8 mouse cellular contexts compared by ENCODE assay signal in the genomic region with DNA sequence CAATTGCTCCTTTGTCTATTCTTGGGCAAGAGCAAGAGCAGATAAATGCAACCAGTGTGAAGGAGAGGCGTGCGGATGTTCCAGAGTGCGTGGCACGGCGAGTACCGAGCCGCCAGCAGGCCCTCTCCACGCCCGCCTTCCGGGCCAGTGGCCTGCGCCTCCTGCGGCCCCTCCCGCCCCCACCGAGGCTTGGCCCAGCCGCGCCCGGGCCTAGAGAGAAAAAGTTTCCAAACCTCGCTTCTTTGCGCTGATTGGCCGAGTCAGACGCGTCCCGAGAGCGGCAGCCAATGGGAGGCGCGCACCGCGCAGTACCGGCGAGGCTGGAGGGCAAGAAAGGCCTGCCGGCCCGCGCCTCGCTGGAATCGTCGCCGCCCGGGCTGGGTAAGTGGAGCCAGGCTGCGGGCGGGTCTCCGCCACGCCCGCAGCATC. TPM values are rescaled to one million over a fixed set of nuclear protein-coding genes. Genes with fewer than 3 reads are reported as not detected.
DNase-seq lines count a peak whose midpoint lies in the region; ATAC-seq and TF ChIP-seq lines count a peak whose summit lies in the region.

TSS of gene Nde1 (plus strand) at position 288 of the 429 bp plus-strand sequence.
TSS of gene Marf1 (minus strand) at position 364 of the 429 bp plus-strand sequence.

- peak; percentile 16; the same call in 1 of the 2 replicates for TF ChIP-seq EP300 in CH12.LX (IDR thresholded peaks at IDR 0.05; ENCODE audit: low read length)

- peak within 1 kb of the TSS; percentile 75 for H3K27ac ChIP-seq in CH12.LX (ENCODE audit: insufficient read depth, low read depth)
- peak within 1 kb of the TSS; percentile 97 for H3K27ac ChIP-seq in forebrain, embryonic 10.5 days
- peak within 1 kb of the TSS; percentile 55 to 82 for H3K27ac ChIP-seq in heart, embryonic 14.5 days (replicated peaks in 1 of 2; ENCODE audit: control insufficient read depth in 1 of 2, insufficient read depth in 1 of 2, low read depth in 2 of 2, low read length in 2 of 2)
- H3K27ac ChIP-seq in liver, embryonic 12.5 days, result peak within 1 kb of the TSS; percentile 88
- peak within 1 kb of the TSS; percentile 85 for H3K27ac ChIP-seq in stomach, embryonic 14.5 days (ENCODE audit: low read length)

- H3K4me3 ChIP-seq in CH12.LX (replicated peaks in 1 of 3; ENCODE audit: low read depth in 2 of 3, low read length in 2 of 3, poor library complexity in 1 of 3), result peak within 1 kb of the TSS; percentile 66 to 93 (median 80)
- H3K4me3 ChIP-seq in forebrain, embryonic 10.5 days, result peak within 1 kb of the TSS; percentile 86
- H3K4me3 ChIP-seq in heart, embryonic 14.5 days (ENCODE audit: control insufficient read depth in 1 of 2, insufficient read depth in 1 of 2, low read depth in 1 of 2, low read length in 2 of 2), result peak within 1 kb of the TSS; percentile 61 to 72
- peak within 1 kb of the TSS; percentile 85 for H3K4me3 ChIP-seq in liver, embryonic 12.5 days
- H3K4me3 ChIP-seq in stomach, embryonic 14.5 days (ENCODE audit: low read depth, low read length), result peak within 1 kb of the TSS; percentile 80

- peaks cover 53% of the 10 kb centered on the region for H3K79me2 ChIP-seq in CH12.LX (replicated peaks; ENCODE audit: control insufficient read depth, extremely low read depth, insufficient read depth, poor library complexity, severe bottlenecking)

- no peaks in the 10 kb centered on the region for H3K27me3 ChIP-seq in CH12.LX (replicated peaks)
- H3K27me3 ChIP-seq in forebrain, embryonic 10.5 days (ENCODE audit: poor library complexity, severe bottlenecking), result no peaks in the 10 kb centered on the region
- no peaks in the 10 kb centered on the region for H3K27me3 ChIP-seq in heart, embryonic 14.5 days (ENCODE audit: control insufficient read depth, insufficient read depth, low read length)
- no peaks in the 10 kb centered on the region for H3K27me3 ChIP-seq in liver, embryonic 12.5 days (replicated peaks)
- no peaks in the 10 kb centered on the region for H3K27me3 ChIP-seq in stomach, embryonic 14.5 days (ENCODE audit: control insufficient read depth, insufficient read depth, low read length)

- peaks cover 0 to 44% of the 10 kb centered on the region in 2 experiments; a peak in 3 of 4 replicates for H3K4me1 ChIP-seq in CH12.LX (ENCODE audit: control insufficient read depth in 1 of 2, insufficient read depth in 2 of 2)
- peaks cover 39% of the 10 kb centered on the region for H3K4me1 ChIP-seq in forebrain, embryonic 10.5 days
- H3K4me1 ChIP-seq in heart, embryonic 14.5 days (ENCODE audit: control insufficient read depth in 2 of 2, insufficient read depth in 2 of 2, low read length in 2 of 2), result peaks cover 0 to 25% of the 10 kb centered on the region in 2 experiments; a peak in 3 of 4 replicates
- peaks cover 67% of the 10 kb centered on the region for H3K4me1 ChIP-seq in liver, embryonic 12.5 days
- peaks cover 16% of the 10 kb centered on the region for H3K4me1 ChIP-seq in stomach, embryonic 14.5 days (ENCODE audit: control insufficient read depth, insufficient read depth, low read length)

- peak; percentile 83 for ATAC-seq in heart, embryonic 14.5 days (ENCODE audit: insufficient number of reproducible peaks, insufficient read depth, low FRiP score, low read depth)
- ATAC-seq in liver, embryonic 12.5 days, result peak; percentile 90
- peak; percentile 90 for ATAC-seq in stomach, embryonic 14.5 days (ENCODE audit: insufficient number of reproducible peaks, insufficient read depth, low FRiP score, low read depth)

- under 1% methylated on average over 42 of the region's 43 CpGs for WGBS in forebrain, embryonic 10.5 days
- WGBS in heart, embryonic 14.5 days, result under 1% methylated on average over 39 of the region's 43 CpGs
- under 1% methylated on average over 29 of the region's 43 CpGs for WGBS in liver, embryonic 12.5 days (ENCODE audit: insufficient replicate concordance)
- WGBS in stomach, embryonic 14.5 days, result under 1% methylated on average over 39 of the region's 43 CpGs

- no peaks in the 10 kb centered on the region for H3K9me3 ChIP-seq in CH12.LX (replicated peaks; ENCODE audit: low read length)
- no peaks in the 10 kb centered on the region for H3K9me3 ChIP-seq in forebrain, embryonic 10.5 days
- H3K9me3 ChIP-seq in heart, embryonic 14.5 days (ENCODE audit: control insufficient read depth, low read length), result no peaks in the 10 kb centered on the region
- H3K9me3 ChIP-seq in liver, embryonic 12.5 days (replicated peaks), result no peaks in the 10 kb centered on the region
- no peaks in the 10 kb centered on the region for H3K9me3 ChIP-seq in stomach, embryonic 14.5 days (ENCODE audit: control insufficient read depth, low read depth, low read length)

- TF ChIP-seq POLR2A in CH12.LX (IDR thresholded peaks at IDR 0.05; ENCODE audit: low read depth, low read length), result peak; percentile 97

- no peak for TF ChIP-seq CTCF in CH12.LX (conservative IDR thresholded peaks at IDR 0.05 in 1 of 2, IDR thresholded peaks at IDR 0.05 in 1 of 2; ENCODE audit: low read depth in 2 of 2, low read length in 2 of 2)

- dilution Hi-C loops in CH12.LX (cut with MboI; ENCODE audit: extremely low pct_ligation_motif_present, extremely low pct_unique_long_range_greater_than_20kb, low sequenced_read_pairs), result no loop called here

- peaks cover 2 to 23% of the 10 kb centered on the region in 2 experiments for H3K36me3 ChIP-seq in CH12.LX (replicated peaks in 1 of 2; ENCODE audit: control insufficient read depth in 1 of 2, insufficient read depth in 1 of 2, low read length in 1 of 2)
- peaks cover 24% of the 10 kb centered on the region for H3K36me3 ChIP-seq in forebrain, embryonic 10.5 days (replicated peaks)
- H3K36me3 ChIP-seq in heart, embryonic 14.5 days (ENCODE audit: control insufficient read depth, insufficient read depth, low read length), result peaks cover 6% of the 10 kb centered on the region
- peaks cover 21% of the 10 kb centered on the region for H3K36me3 ChIP-seq in liver, embryonic 12.5 days
- no peaks in the 10 kb centered on the region for H3K36me3 ChIP-seq in stomach, embryonic 14.5 days (ENCODE audit: control insufficient read depth, insufficient read depth, low read length)

- peak within 1 kb of the TSS; percentile 75 for H3K9ac ChIP-seq in CH12.LX (ENCODE audit: insufficient read depth, low read depth)
- H3K9ac ChIP-seq in heart, embryonic 14.5 days (ENCODE audit: low read length), result peak within 1 kb of the TSS; percentile 88
- H3K9ac ChIP-seq in liver, embryonic 12.5 days, result peak within 1 kb of the TSS; percentile 89
- peak within 1 kb of the TSS; percentile 77 for H3K9ac ChIP-seq in stomach, embryonic 14.5 days (replicated peaks; ENCODE audit: low read depth, low read length)

- peak within 1 kb of the TSS; percentile 93 for H3K4me2 ChIP-seq in CH12.LX (ENCODE audit: insufficient read depth, low read depth, poor library complexity, severe bottlenecking)
- peak within 1 kb of the TSS; percentile 71 for H3K4me2 ChIP-seq in heart, embryonic 14.5 days (ENCODE audit: low read length)
- peak within 1 kb of the TSS; percentile 84 for H3K4me2 ChIP-seq in liver, embryonic 12.5 days
- H3K4me2 ChIP-seq in stomach, embryonic 14.5 days (replicated peaks; ENCODE audit: low read depth, low read length), result peak within 1 kb of the TSS; percentile 67

- in situ Hi-C loops in CH12.LX (cut with MboI; ENCODE audit: low pct_ligation_motif_present, low pct_unique_long_range_greater_than_20kb, low sequenced_read_pairs), result no loop called here

- TF ChIP-seq RAD21 in CH12.LX (IDR thresholded peaks at IDR 0.05; ENCODE audit: low read depth, low read length), result no peak

- DNase-seq in CH12.LX (ENCODE audit: extremely low read depth), result peak; percentile 94
- DNase-seq in c-Kit-positive CD71-negative TER-119-negative erythroid progenitor cells, embryonic 14.5 days (ENCODE audit: low read depth), result peak; percentile 87
- peak; percentile 90 for DNase-seq in forebrain, embryonic 10.5 days (ENCODE audit: extremely low spot score, low spot score)
- DNase-seq in kidney, postnatal 10 days, result peak; percentile 95
- DNase-seq in naive thymus-derived CD4-positive, alpha-beta T cell, adult 2 months (ENCODE audit: low read depth), result peak; percentile 89

TF ChIP-seq in CH12.LX, 34 proteins besides CTCF, POLR2A, EP300 and RAD21 (continues in another document):
- peak; percentile 96 for TF ChIP-seq ZMIZ1 (IDR thresholded peaks at IDR 0.05; ENCODE audit: low read depth, low read length)
- peak; percentile 55; the same call in 1 of the 2 replicates for TF ChIP-seq POLR2AphosphoS2 (IDR thresholded peaks at IDR 0.05; ENCODE audit: low read depth, low read length)
- TF ChIP-seq BHLHE40 (IDR thresholded peaks at IDR 0.05; ENCODE audit: low read depth, low read length), result peak; percentile 56; the same call in 1 of the 2 replicates
- TF ChIP-seq ZKSCAN1 (IDR thresholded peaks at IDR 0.05; ENCODE audit: borderline replicate concordance, low read depth, low read length), result no peak
- peak; percentile 49 for TF ChIP-seq NRF1 (IDR thresholded peaks at IDR 0.05; ENCODE audit: low read depth, low read length)
- TF ChIP-seq USF1 (IDR thresholded peaks at IDR 0.05; ENCODE audit: low read depth, low read length), result no peak
- peak; percentile 38; the same call in 1 of the 2 replicates for TF ChIP-seq ZNF384 (IDR thresholded peaks at IDR 0.05; ENCODE audit: low read depth, low read length)
- TF ChIP-seq PAX5 (IDR thresholded peaks at IDR 0.05; ENCODE audit: low read length), result no peak
- TF ChIP-seq ETS1 (conservative IDR thresholded peaks at IDR 0.05; ENCODE audit: low read depth, low read length), result no peak
- no peak for TF ChIP-seq USF2 (conservative IDR thresholded peaks at IDR 0.05; ENCODE audit: low read depth, low read length)
- TF ChIP-seq TCF12 (IDR thresholded peaks at IDR 0.05; ENCODE audit: low read depth, low read length), result peak; percentile 85; the same call in 1 of the 2 replicates

RNA-seq across cellular contexts. Expression of gene Nde1, which starts in this region (rescaled TPM):
- total RNA-seq in CH12.LX (2012; rRNA removed) (65.0 and 84.8 TPM in 2 replicates), CH12.LX (2014; rRNA removed) (62.1 and 68.6 TPM in 2 replicates)
- polyA plus RNA-seq in CH12.LX (2012; ENCODE audit: insufficient read length, low read depth), result 104 and 110 TPM in 2 replicates
- polyA plus RNA-seq in forebrain, embryonic 10.5 days (2016; fragmentation: Nextera tagmentation; extraction: Ambion mirVana), result 214 and 215 TPM in 2 replicates
- 72.6 and 74.6 TPM in 2 replicates for polyA plus RNA-seq in heart, embryonic 14.5 days (2014; fragmentation: Nextera tagmentation; extraction: Ambion mirVana)
- polyA plus RNA-seq in liver, embryonic 12.5 days (2016; fragmentation: Nextera tagmentation; extraction: Ambion mirVana), result 70.0 and 70.2 TPM in 2 replicates
- polyA plus RNA-seq in stomach, embryonic 14.5 days (2014; fragmentation: Nextera tagmentation; extraction: Ambion mirVana), result 103 and 111 TPM in 2 replicates

RNA-seq across cellular contexts. Expression of gene Marf1, which starts in this region (rescaled TPM):
- total RNA-seq in CH12.LX (2012; rRNA removed) (22.0 and 26.7 TPM in 2 replicates), CH12.LX (2014; rRNA removed) (19.7 and 19.9 TPM in 2 replicates)
- polyA plus RNA-seq in CH12.LX (2012; ENCODE audit: insufficient read length, low read depth), result 24.5 and 28.1 TPM in 2 replicates
- 14.6 TPM in 2 replicates for polyA plus RNA-seq in forebrain, embryonic 10.5 days (2016; fragmentation: Nextera tagmentation; extraction: Ambion mirVana)
- polyA plus RNA-seq in heart, embryonic 14.5 days (2014; fragmentation: Nextera tagmentation; extraction: Ambion mirVana), result 10.3 and 12.2 TPM in 2 replicates
- polyA plus RNA-seq in liver, embryonic 12.5 days (2016; fragmentation: Nextera tagmentation; extraction: Ambion mirVana), result 6.4 and 6.6 TPM in 2 replicates
- polyA plus RNA-seq in stomach, embryonic 14.5 days (2014; fragmentation: Nextera tagmentation; extraction: Ambion mirVana), result 22.2 and 24.3 TPM in 2 replicates

Comparison
In these comparisons a context has a peak if more than half of its experiments do, and no peak if none do; other contexts are left out.
1. Peak in every context shown above with its lines: DNase-seq, ATAC-seq, H3K4me3 ChIP-seq and H3K27ac ChIP-seq.